Mouse (Mus musculus): ENCODE measurements around the gene Itga9. TPM values are rescaled to one million over a fixed set of nuclear protein-coding genes. Genes with fewer than 3 reads are reported as not detected.
A peak's percentile ranks its signal among the peaks of the same experiment; 100 is the strongest.

The Itga9 gene
- total and polyA plus RNA-seq, 2 experiments, result 9.1 to 15.8 TPM

DNA sequence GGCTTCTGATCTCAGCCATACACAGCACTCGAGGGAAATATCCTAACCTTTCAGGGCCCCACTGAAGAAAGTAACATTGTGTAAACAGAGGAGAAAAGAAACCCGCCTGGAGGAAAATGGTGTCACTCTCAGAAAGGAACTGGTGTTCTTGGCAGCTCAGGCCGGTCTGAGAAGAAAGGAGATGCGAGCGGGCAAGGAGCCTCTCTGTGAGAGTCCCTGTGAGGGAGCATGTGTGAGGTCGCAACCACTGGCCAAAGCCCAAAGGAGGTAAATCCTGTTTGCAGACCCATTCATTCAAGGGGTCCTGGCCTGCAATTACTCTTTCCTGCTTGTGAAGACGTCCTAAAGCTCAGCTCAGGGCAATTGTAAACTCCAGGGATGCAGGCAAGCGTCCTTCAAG lies 308.1 kb downstream of the Itga9 start:
- Histone ChIP-seq H3K79me2 (ENCODE audit: control insufficient read depth, insufficient read depth, low read length) (no peaks in the 10 kb centered on the region), H3K27me3 (ENCODE audit: control insufficient read depth, insufficient read depth, low read length) (no peaks in the 10 kb centered on the region), H3K27ac (replicated peaks; ENCODE audit: insufficient read depth, low read depth, low read length) (no peak overlapping the region), H3K36me3 (ENCODE audit: control insufficient read depth, insufficient read depth, low read length) (no peaks in the 10 kb centered on the region), H3K4me3 (ENCODE audit: insufficient read depth, low read depth, low read length) (no peak overlapping the region), H3K9ac (ENCODE audit: low read depth, low read length) (no peak overlapping the region), H3K4me1 (ENCODE audit: control insufficient read depth, insufficient read depth, low read length) (no peaks in the 10 kb centered on the region)
- WGBS, result 72% methylated on average over 8 of the region's 8 CpGs
- TF ChIP-seq POLR2A (IDR thresholded peaks at IDR 0.05; ENCODE audit: extremely low read depth, insufficient read depth, low read length) (no peak), CTCF (IDR thresholded peaks at IDR 0.05; ENCODE audit: low read depth, low read length) (no peak)
- no peak for DNase-seq (ENCODE audit: extremely low read depth, low read depth, low spot score)

- Histone ChIP-seq H3K4me1 (ENCODE audit: control insufficient read depth, insufficient read depth, low read length) (no peaks in the 10 kb centered on the region), H3K27ac (replicated peaks; ENCODE audit: insufficient read depth, low read depth, low read length) (no peak overlapping the region), H3K4me3 (ENCODE audit: insufficient read depth, low read depth, low read length) (no peak overlapping the region), H3K27me3 (ENCODE audit: control insufficient read depth, insufficient read depth, low read length) (no peaks in the 10 kb centered on the region), H3K36me3 (ENCODE audit: control insufficient read depth, insufficient read depth, low read length) (no peaks in the 10 kb centered on the region), H3K79me2 (ENCODE audit: control insufficient read depth, insufficient read depth, low read length) (no peaks in the 10 kb centered on the region), H3K9ac (ENCODE audit: low read depth, low read length) (no peak overlapping the region)
- DNase-seq (ENCODE audit: extremely low read depth, low read depth, low spot score), result no peak
- TF ChIP-seq POLR2A (IDR thresholded peaks at IDR 0.05; ENCODE audit: extremely low read depth, insufficient read depth, low read length) (no peak), CTCF (IDR thresholded peaks at IDR 0.05; ENCODE audit: low read depth, low read length) (peak; percentile 64)
- 65% methylated on average over 5 of the region's 5 CpGs for WGBS
Measured at GRCm38 (mm10) chr9:118915290-118915689, 308.8 kb downstream of the Itga9 start.

GRCm38 (mm10) chr9:118919672-118920186 lies 313.2 kb downstream of the Itga9 start:
- TF ChIP-seq POLR2A (IDR thresholded peaks at IDR 0.05; ENCODE audit: extremely low read depth, insufficient read depth, low read length), result no peak
- no peak for TF ChIP-seq CTCF (IDR thresholded peaks at IDR 0.05; ENCODE audit: low read depth, low read length)
- WGBS, result 75% methylated on average over 16 of the region's 16 CpGs
- no peak for DNase-seq (ENCODE audit: extremely low read depth, low read depth, low spot score)

GRCm38 (mm10) chr9:118920798-118921515 lies 314.5 kb downstream of the Itga9 start:
- peak; percentile 44 for DNase-seq (ENCODE audit: extremely low read depth, low read depth, low spot score)
- WGBS, result 45% methylated on average over 12 of the region's 12 CpGs

More at GRCm38 (mm10) chr9:118919672-118920186, 313.2 kb downstream of the Itga9 start:
- no peaks in the 10 kb centered on the region for H3K79me2 ChIP-seq (ENCODE audit: control insufficient read depth, insufficient read depth, low read length)
- H3K27me3 ChIP-seq (ENCODE audit: control insufficient read depth, insufficient read depth, low read length), result no peaks in the 10 kb centered on the region
- H3K27ac ChIP-seq (replicated peaks; ENCODE audit: insufficient read depth, low read depth, low read length), result no peak overlapping the region
- H3K36me3 ChIP-seq (ENCODE audit: control insufficient read depth, insufficient read depth, low read length), result no peaks in the 10 kb centered on the region
- H3K9ac ChIP-seq (ENCODE audit: low read depth, low read length), result no peak overlapping the region
- H3K4me3 ChIP-seq (ENCODE audit: insufficient read depth, low read depth, low read length), result no peak overlapping the region
- H3K4me1 ChIP-seq (ENCODE audit: control insufficient read depth, insufficient read depth, low read length), result no peaks in the 10 kb centered on the region

DNA sequence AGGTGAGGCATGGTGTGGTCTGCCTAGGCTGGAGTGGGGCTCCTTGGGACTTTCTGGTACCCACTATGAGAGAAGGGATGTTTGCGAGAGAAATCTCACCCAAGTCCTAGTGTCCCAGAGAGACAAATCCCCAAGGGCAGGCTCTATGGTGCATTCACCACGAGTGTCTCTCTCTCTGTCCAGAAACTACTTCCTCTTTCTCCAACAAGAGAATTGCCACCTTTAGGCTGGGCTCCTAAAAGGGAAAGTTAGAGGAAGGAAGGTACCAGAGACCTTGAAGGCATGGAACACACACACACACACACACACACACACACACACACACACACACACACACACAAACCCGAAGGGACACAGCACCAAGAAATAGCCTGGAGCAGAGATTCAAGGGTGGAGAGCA lies 315.4 kb downstream of the Itga9 start:
- no peaks in the 10 kb centered on the region for H3K79me2 ChIP-seq (ENCODE audit: control insufficient read depth, insufficient read depth, low read length)
- no peak overlapping the region for H3K4me3 ChIP-seq (ENCODE audit: insufficient read depth, low read depth, low read length)
- no peaks in the 10 kb centered on the region; the same call in 1 of the 2 replicates for H3K4me1 ChIP-seq (ENCODE audit: control insufficient read depth, insufficient read depth, low read length)
- no peak overlapping the region for H3K9ac ChIP-seq (ENCODE audit: low read depth, low read length)
- no peaks in the 10 kb centered on the region for H3K36me3 ChIP-seq (ENCODE audit: control insufficient read depth, insufficient read depth, low read length)
- no peak for DNase-seq (ENCODE audit: extremely low read depth, low read depth, low spot score)
- no peaks in the 10 kb centered on the region for H3K27me3 ChIP-seq (ENCODE audit: control insufficient read depth, insufficient read depth, low read length)
- no peak for TF ChIP-seq POLR2A (IDR thresholded peaks at IDR 0.05; ENCODE audit: extremely low read depth, insufficient read depth, low read length)
- TF ChIP-seq CTCF (IDR thresholded peaks at IDR 0.05; ENCODE audit: low read depth, low read length), result no peak
- 65% methylated on average over 3 of the region's 3 CpGs for WGBS
- no peak overlapping the region for H3K27ac ChIP-seq (replicated peaks; ENCODE audit: insufficient read depth, low read depth, low read length)

More at GRCm38 (mm10) chr9:118920798-118921515, 314.5 kb downstream of the Itga9 start:
- Histone ChIP-seq H3K36me3 (ENCODE audit: control insufficient read depth, insufficient read depth, low read length) (no peaks in the 10 kb centered on the region), H3K27ac (replicated peaks; ENCODE audit: insufficient read depth, low read depth, low read length) (no peak overlapping the region), H3K27me3 (ENCODE audit: control insufficient read depth, insufficient read depth, low read length) (no peaks in the 10 kb centered on the region), H3K4me3 (ENCODE audit: insufficient read depth, low read depth, low read length) (no peak overlapping the region), H3K9ac (ENCODE audit: low read depth, low read length) (no peak overlapping the region), H3K79me2 (ENCODE audit: control insufficient read depth, insufficient read depth, low read length) (no peaks in the 10 kb centered on the region), H3K4me1 (ENCODE audit: control insufficient read depth, insufficient read depth, low read length) (no peaks in the 10 kb centered on the region)
- TF ChIP-seq CTCF (IDR thresholded peaks at IDR 0.05; ENCODE audit: low read depth, low read length) (peak; percentile 98), POLR2A (IDR thresholded peaks at IDR 0.05; ENCODE audit: extremely low read depth, insufficient read depth, low read length) (no peak)

DNA sequence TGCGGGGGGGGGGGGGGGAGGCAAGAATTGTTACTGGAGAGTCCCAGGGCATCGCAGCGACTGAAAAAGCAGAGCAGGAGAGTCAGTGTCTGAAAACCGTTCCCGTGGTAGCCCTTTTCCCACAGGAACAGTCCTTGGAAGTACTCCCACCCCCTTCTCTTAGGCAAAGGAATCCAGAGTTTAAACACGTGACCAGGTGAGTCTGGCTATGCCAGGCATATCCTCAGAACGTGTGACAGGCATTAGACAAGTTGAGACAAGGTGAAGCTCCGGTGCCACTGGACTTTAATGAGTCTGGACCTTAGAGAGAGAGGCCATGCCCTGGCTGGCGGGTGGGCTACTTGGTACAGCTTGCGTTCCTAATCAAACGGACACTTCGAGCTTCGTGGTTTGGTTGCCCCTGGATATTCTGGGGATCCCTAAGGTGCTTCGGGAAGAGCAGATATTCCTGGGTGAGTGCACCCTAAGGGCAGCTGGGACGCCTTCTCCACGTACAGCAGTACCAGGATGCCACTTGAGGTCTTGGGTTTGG lies 318.1 kb downstream of the Itga9 start:
- H3K4me3 ChIP-seq (ENCODE audit: insufficient read depth, low read depth, low read length), result no peak overlapping the region
- DNase-seq (ENCODE audit: extremely low read depth, low read depth, low spot score), result no peak
- H3K36me3 ChIP-seq (ENCODE audit: control insufficient read depth, insufficient read depth, low read length), result no peaks in the 10 kb centered on the region
- peaks cover 3% of the 10 kb centered on the region; the same call in 1 of the 2 replicates for H3K4me1 ChIP-seq (ENCODE audit: control insufficient read depth, insufficient read depth, low read length)
- no peaks in the 10 kb centered on the region for H3K27me3 ChIP-seq (ENCODE audit: control insufficient read depth, insufficient read depth, low read length)
- 42% methylated on average over 16 of the region's 16 CpGs for WGBS
- TF ChIP-seq POLR2A (IDR thresholded peaks at IDR 0.05; ENCODE audit: extremely low read depth, insufficient read depth, low read length), result no peak
- no peak for TF ChIP-seq CTCF (IDR thresholded peaks at IDR 0.05; ENCODE audit: low read depth, low read length)
- no peak overlapping the region for H3K9ac ChIP-seq (ENCODE audit: low read depth, low read length)
- H3K27ac ChIP-seq (replicated peaks; ENCODE audit: insufficient read depth, low read depth, low read length), result no peak overlapping the region
- no peaks in the 10 kb centered on the region for H3K79me2 ChIP-seq (ENCODE audit: control insufficient read depth, insufficient read depth, low read length)

All from liver, adult 2 months (tissue).